Mouse (Mus musculus) macrophage (primary cell): ENCODE data around the gene Gtf3c5. TPM values are rescaled to one million over a fixed set of nuclear protein-coding genes. Genes with fewer than 3 reads are reported as not detected.

Experiments
- H3K27ac ChIP-seq: fragments of 350-480 bp; formaldehyde crosslinking; 2 replicates; pipeline ENCODE4 v1.9.0; 2021
- H3K36me3 ChIP-seq: fragments of 350-480 bp; formaldehyde crosslinking; 2 replicates; pipeline ENCODE4 v1.9.0; 2021; ENCODE audit errors: inconsistent target
- H3K4me3 ChIP-seq: fragments of 350-480 bp; formaldehyde crosslinking; 2 replicates; pipeline ENCODE4 v1.9.0; 2021; ENCODE audit errors: inconsistent target
- H3K79me2 ChIP-seq: fragments of 350-480 bp; formaldehyde crosslinking; 2 replicates; pipeline ENCODE4 v1.9.0; 2021; ENCODE audit errors: inconsistent target
- WGBS: methylation state at CpG from one replicate; pipeline ENCODE4 v1.1.7; 2026; ENCODE audit warnings: inconsistent platforms; ENCODE audit not compliant: missing documents; 5-methylcytosine and 5-hydroxymethylcytosine counted together
- polyA plus RNA-seq: library from polyadenylated mRNA; stranded (reverse); fragments of 250-400 nt; gene quantifications from 3 replicates; pipeline ENCODE4 v1.2.4, GENCODE M21; 2018; ENCODE audit warnings: inconsistent platforms

Gtf3c5 gene
- polyA plus RNA-seq, 1 experiment from 2014 or later, result 14.6 TPM

DNA sequence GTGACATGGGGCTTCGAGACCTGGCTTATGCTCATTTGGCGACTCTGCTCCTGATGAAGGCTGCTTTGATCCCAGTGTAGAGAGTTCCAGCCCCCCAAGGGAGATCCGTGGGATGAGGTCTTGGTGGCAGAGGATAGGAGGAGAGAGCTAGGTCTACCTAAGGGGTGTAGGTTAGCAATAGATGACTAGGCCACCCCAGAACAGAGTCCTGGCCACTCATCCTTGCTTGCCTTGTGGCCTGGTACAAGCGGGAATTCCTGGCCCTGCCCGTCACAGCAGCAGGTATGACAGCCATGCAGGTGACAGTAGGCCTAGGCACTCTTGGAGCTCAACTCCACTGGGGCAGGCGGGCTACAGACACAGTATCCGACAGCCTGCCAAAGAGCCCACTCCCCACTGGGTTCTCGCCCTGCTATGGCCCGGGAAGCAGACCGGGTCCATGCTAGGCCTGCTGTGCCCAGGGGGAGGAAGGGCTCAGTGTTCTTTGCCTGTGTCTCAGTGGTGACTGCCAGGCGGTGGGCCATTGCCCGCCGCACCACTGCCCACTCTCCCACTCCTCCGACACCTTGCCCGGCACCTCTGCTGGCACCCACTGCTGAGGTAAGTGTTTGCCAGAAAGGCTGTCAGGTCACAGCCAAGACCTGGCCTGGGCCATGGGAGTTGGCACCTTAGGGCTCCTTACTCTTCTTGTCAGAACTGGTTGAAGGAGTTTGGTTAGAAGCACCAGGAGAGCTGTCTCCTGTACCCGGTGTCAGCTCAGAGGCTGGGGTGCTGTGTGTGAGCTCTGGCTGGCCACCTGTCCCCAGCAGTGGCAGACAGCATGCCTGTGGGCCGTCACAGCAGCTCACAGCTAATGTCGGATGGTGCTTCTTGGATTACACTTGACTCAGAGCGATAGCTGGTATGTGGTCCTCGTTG, 55.9 kb downstream of the Gtf3c5 start:
- no peaks in the 10 kb centered on the region for H3K36me3 ChIP-seq
- no peak overlapping the region for H3K4me3 ChIP-seq
- WGBS, result 96% methylated on average over 20 of the region's 20 CpGs
- no peaks in the 10 kb centered on the region for H3K79me2 ChIP-seq
- no peak overlapping the region for H3K27ac ChIP-seq

DNA sequence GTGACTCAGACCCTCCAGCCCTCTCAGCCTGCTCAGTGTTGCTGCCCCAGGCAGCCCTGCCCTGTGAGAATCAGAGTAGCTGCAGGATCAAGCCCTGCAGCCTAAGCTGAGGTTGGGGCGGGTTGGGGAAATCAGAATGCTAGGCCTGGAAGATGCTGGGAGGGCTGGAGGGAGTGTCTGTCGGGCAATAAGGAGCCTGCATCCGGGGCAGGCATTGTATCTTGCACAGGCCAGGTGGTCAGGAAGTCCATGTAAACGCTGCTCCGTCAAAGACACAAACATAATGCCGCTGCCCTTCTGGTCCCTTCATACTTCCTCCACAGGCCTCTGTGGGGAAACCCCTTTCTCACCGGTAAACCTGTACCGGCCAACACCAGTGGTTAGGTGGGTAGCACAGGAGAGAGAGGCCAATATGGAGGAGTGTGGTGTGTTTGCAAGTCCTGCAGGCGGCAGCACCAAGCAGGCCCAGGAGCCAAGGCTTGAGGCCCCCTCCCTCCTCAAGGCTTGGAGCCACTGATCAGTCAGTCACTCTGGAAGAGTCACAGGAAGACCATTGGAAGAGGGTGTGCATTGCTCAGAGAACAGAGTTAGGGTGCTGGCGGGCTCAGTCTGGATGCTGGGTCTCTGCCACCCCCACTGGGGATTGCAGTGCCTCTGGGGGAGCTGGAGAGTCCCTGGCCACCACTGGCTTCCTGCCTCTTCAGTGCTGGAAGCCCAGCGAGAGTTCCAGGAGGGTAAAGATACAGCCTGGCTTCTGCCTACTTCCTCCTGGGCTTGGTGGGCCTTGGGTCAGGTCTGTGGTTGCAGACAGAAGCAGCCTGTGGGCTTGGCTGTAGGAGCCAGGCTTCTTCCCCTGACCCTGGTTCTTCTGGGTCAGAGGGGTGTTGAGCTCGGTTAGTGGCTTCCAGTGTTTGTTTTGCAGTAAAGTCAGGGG, 57.3 kb downstream of the Gtf3c5 start:
- no peak overlapping the region for H3K4me3 ChIP-seq
- peak overlapping the region; percentile 90 for H3K27ac ChIP-seq
- WGBS, result 14% methylated on average over 12 of the region's 12 CpGs
- no peaks in the 10 kb centered on the region for H3K36me3 ChIP-seq
- no peaks in the 10 kb centered on the region for H3K79me2 ChIP-seq

DNA sequence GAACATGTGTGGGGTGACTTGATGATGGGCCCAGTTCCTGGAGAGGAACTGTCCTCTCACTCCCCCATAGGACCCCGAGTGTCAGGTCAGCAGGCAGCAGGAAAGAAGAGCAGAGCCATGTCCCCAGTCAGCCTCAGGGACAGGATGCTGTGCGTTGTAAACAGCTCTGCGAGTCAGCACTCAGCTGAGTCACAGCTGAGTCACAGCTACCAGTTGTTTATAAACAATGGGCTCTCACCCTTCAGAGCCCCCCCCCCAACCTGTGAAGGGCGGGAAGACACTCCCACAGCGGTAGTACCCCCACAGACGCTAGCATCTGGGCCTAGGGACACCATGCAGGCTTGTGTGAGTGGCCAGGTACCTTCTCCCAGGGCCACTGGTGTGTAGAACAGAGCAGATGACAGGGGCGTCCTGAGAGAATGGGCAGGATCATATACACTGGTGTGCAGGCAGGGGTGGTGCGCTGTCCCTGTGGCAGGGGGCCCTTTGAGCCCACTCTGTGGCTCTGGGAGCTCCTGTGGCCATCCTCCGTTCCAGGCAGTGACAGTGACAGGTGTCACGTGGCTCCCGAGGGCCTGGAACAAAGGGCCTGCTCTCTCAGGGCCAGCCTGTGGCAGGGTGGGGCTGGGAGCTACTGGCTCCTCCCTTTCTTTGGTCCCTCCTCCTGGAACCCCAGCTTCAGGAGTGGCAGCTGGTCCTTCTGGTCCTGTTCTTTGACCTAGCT, 58.2 kb downstream of the Gtf3c5 start:
- Histone ChIP-seq H3K4me3 (no peak overlapping the region), H3K36me3 (no peaks in the 10 kb centered on the region), H3K27ac (peak overlapping the region; percentile 90), H3K79me2 (no peaks in the 10 kb centered on the region)
- WGBS, result 28% methylated on average over 11 of the region's 11 CpGs

DNA sequence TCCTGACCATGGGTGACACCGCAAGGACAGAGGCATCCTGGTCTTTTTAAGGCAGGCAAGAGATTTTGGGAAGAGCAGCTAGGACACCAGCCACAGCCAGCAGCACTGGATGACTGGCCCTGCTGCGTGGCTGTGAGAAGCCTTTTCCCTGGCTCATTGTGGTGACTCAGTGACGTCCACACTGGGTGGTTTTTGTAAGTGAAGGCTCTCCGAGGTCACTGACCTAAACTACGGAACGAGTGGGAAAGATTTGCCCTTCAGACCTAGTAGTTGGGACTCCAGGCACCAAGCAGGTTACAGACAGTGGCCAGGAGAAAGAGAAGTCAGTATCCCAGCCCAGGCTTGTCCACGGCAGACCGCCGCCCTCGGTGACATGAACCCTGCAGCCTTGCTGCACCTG, 59.1 kb downstream of the Gtf3c5 start:
- Histone ChIP-seq H3K27ac (peak overlapping the region; percentile 90), H3K36me3 (no peaks in the 10 kb centered on the region), H3K4me3 (no peak overlapping the region), H3K79me2 (no peaks in the 10 kb centered on the region)
- WGBS, result 62% methylated on average over 10 of the region's 10 CpGs

DNA sequence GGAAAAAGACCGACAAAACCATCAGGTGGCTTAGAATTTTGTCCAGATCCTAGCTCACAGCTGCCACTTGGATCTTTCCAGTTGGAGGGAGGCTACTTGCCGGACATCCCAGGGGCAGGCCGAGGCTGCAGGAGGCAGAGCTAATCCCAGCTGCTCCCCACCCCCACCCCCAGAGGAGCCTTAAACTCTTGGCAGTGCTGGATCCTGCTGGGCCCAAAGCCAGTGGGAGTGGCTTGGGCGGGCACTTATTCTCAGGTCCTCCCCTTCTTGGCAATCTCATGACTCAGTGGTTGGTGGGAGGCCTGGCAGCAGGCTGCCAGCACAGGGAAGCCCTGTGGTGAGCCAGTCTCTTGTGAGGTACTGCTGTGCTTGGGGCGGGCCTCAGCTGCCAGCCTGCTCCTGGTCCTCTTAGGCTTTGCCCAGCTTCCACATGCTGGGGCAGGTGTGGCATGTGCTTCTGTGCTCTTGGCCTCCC, 59.9 kb downstream of the Gtf3c5 start:
- no peaks in the 10 kb centered on the region for H3K36me3 ChIP-seq
- H3K79me2 ChIP-seq, result no peaks in the 10 kb centered on the region
- H3K4me3 ChIP-seq, result no peak overlapping the region
- peak overlapping the region; percentile 90 for H3K27ac ChIP-seq
- WGBS, result 38% methylated on average over 5 of the region's 5 CpGs

DNA sequence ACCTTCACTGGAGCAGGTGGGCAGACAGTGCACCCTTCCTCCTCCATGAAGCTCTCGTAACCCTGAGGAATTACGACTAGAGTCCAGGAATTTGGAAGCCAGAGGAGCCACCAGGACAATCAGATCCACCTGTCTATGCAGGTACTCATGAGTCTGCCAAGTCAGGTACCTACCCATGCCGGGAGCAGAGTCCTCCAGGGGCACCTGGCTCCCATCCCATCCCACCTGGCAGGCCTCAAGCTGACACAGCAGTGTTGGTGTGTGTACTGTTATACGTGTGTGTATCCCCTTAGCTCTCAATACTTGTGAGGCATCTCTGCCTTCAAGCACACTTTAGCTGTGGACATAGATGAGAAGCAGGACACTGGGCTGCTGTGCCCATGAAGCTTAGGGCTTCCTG, 61.4 kb downstream of the Gtf3c5 start:
- 97% methylated on average over 4 of the region's 4 CpGs for WGBS
- Histone ChIP-seq H3K4me3 (no peak overlapping the region), H3K79me2 (no peaks in the 10 kb centered on the region), H3K36me3 (no peaks in the 10 kb centered on the region), H3K27ac (no peak overlapping the region)

DNA sequence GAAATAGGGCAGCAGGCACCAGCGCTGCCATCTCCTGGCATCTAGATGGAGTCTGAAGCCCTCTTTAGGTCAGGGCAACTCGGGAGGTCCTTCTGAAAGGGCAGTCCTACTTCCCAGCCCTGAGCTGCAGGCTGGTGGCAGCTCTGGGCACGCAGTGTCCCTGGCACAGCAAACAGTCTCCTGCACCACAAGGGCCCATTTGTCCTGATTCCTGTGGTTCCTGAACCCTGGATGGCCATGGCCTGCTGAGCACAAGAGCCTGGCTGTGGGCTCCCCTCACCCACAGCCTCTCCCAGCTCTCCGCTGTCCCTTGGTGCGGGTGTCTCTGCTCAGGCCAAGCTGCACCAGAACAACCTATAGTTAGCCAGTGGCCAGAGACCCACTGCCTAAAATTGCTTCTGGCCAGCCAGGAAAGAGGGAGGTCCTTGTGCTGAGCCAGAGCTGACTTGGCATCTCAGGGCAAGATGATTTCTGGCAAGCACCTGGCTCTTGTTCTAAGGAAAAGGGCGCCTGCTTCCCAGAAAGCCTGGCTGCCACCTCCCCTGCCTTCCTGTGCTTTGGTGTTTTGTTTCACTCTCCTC, 61.9 kb downstream of the Gtf3c5 start:
- Histone ChIP-seq H3K4me3 (no peak overlapping the region), H3K27ac (no peak overlapping the region)
- 94% methylated on average over 6 of the region's 6 CpGs for WGBS

DNA sequence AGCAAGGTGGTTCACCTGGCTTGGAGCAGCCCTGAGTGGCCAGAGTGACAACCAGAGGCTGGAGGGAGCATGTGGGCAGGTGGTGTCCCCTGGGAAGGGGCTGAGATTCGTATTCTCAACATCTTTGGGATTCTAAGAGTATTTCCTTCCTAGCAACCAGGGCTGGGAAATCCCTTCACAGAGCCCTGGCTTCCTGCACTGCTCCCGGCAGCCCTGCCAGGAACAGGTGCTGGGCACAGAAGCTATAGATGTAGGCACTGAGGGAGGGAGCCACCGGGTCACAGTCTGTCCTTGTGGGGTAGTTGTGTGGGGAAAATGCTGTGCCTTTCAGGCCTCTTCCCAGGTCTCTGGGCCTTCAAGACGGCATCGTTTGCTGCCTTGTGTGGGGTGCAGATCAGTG, 63.0 kb downstream of the Gtf3c5 start:
- no peak overlapping the region for H3K4me3 ChIP-seq
- over 99% methylated on average over 5 of the region's 5 CpGs for WGBS
- no peaks in the 10 kb centered on the region for H3K79me2 ChIP-seq
- no peaks in the 10 kb centered on the region for H3K36me3 ChIP-seq
- no peak overlapping the region for H3K27ac ChIP-seq

More for the DNA sequence above, 61.9 kb downstream of the Gtf3c5 start:
- H3K36me3 ChIP-seq, result no peaks in the 10 kb centered on the region
- no peaks in the 10 kb centered on the region for H3K79me2 ChIP-seq

DNA sequence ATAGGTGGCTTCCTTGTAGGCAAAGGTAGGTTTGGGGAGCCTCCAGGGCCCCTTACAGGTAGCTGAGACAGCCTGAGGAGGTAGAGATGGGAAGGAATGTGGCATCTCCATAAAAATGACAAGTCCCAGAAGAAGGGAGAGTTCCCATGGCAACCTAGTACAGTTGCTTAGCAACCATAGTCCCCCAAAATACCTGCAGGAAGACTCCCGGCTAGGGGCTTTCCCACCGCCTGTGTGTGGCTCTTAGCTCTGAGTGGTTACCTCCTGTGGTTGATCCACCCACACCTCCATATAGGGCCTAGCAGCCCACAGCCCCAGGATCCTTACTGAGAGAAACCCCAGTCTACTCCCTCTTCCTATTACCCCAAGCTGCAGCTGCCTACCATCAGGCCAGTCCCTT, 65.3 kb downstream of the Gtf3c5 start:
- H3K4me3 ChIP-seq, result no peak overlapping the region
- H3K79me2 ChIP-seq, result no peaks in the 10 kb centered on the region
- 100% methylated on average over 2 of the region's 2 CpGs for WGBS
- no peaks in the 10 kb centered on the region for H3K36me3 ChIP-seq
- no peak overlapping the region for H3K27ac ChIP-seq

DNA sequence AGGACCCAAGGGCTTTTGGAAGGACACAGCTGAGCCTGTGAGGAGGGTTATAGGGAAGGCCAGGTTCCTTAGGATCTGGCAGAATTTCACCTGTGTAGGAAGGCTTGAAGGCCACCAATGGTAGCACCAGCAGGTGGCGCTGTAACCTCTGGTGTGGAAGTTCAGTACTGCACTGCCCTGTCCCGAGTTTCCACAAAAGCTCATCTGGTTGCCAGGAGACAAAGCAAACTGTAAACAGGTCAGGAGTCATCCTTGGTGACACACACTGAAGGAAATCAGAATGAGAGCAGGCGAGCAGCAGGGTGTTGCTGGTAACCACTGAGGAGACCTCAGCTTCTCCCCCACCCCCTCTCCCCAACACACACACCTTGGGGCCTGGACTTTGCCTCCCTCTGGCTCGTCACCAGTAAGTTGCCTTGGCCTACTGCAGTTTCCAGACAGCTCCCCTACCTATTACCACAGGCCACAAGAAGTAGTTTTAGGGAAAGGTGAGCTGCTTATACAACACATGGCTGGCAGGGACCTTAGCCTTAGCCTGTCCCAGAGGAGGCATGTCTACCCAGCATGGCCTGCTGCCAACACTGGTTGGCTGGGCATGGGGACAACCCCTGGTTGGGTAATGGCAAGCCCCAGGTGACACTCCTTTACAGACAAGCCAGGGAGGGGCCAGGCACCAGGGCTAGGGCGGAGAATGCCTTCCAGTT, 66.2 kb downstream of the Gtf3c5 start:
- H3K79me2 ChIP-seq, result no peaks in the 10 kb centered on the region
- no peaks in the 10 kb centered on the region for H3K36me3 ChIP-seq
- 45% methylated on average over 5 of the region's 5 CpGs for WGBS
- H3K4me3 ChIP-seq, result no peak overlapping the region
- no peak overlapping the region for H3K27ac ChIP-seq

Other genes starting within 250 kb of the Gtf3c5 start
- 0.14 to 0.25 TPM (median 0.14 TPM) in 3 replicates for gene Ppp1r26, start 137.0 kb downstream of the Gtf3c5 start, polyA plus RNA-seq
- not detected in 3 replicates for gene 1700007K13Rik, start 117.4 kb downstream of the Gtf3c5 start, polyA plus RNA-seq
- gene Mrps2, start 115.7 kb downstream of the Gtf3c5 start, polyA plus RNA-seq, result 21.3 to 32.9 TPM (median 31.3 TPM) in 3 replicates
- gene Gbgt1, start 86.9 kb downstream of the Gtf3c5 start, polyA plus RNA-seq, result 5.3 to 10.9 TPM (median 10.7 TPM) in 3 replicates
- gene Gm10134, start 77.7 kb downstream of the Gtf3c5 start, polyA plus RNA-seq, result 4.6 to 7.7 TPM (median 6.7 TPM) in 3 replicates
- 13.9 to 47.0 TPM (median 37.1 TPM) in 3 replicates for gene Ralgds, start 70.6 kb downstream of the Gtf3c5 start, polyA plus RNA-seq
- gene Cel, start 20.3 kb downstream of the Gtf3c5 start, polyA plus RNA-seq, result not detected in 3 replicates
- gene Gfi1b, start 38.2 kb upstream of the Gtf3c5 start, polyA plus RNA-seq, result 0.10 TPM in 1 of 3 replicates, not detected in the others
- gene Tsc1, start 57.5 kb upstream of the Gtf3c5 start, polyA plus RNA-seq, result 11.4 to 16.4 TPM (median 15.1 TPM) in 3 replicates
- gene Spaca9, start 116.0 kb upstream of the Gtf3c5 start, polyA plus RNA-seq, result 11.7 to 25.3 TPM (median 13.8 TPM) in 3 replicates
- 5.3 to 14.5 TPM (median 9.7 TPM) in 3 replicates for gene Ak8, start 116.4 kb upstream of the Gtf3c5 start, polyA plus RNA-seq